Mouse (Mus musculus) kidney, adult 8-10 months (tissue): ENCODE results near the gene Sacs.
"Not testable (repeated sequence)": the region's sequence is repeated elsewhere in the genome, so short reads cannot be mapped to it uniquely, and the experiment has no call there.

Experiments
- DNase-seq, 2 experiments: peaks; one replicate each; pipeline ENCODE4 v3.0.0; 2022

The Sacs gene

GRCm38 (mm10) chr14:61137994-61138726, at the start of gene Sacs:
Sacs (plus strand) TSS chr14:61138457.
- no peak for DNase-seq

- no peak for DNase-seq
Observed at GRCm38 (mm10) chr14:61090955-61091354, 47.3 kb upstream of the Sacs start.

- DNase-seq: no peak
Observed at GRCm38 (mm10) chr14:61092073-61092472, 46.2 kb upstream of the Sacs start.

GRCm38 (mm10) chr14:61097974-61098625, 40.2 kb upstream of the Sacs start:
- no peak for DNase-seq

GRCm38 (mm10) chr14:61100736-61101135, 37.5 kb upstream of the Sacs start:
- DNase-seq: no peak

- DNase-seq: no peak
Observed at GRCm38 (mm10) chr14:61106404-61106803, 31.9 kb upstream of the Sacs start.

GRCm38 (mm10) chr14:61108625-61109024, 29.6 kb upstream of the Sacs start:
- DNase-seq: no peak

- peak; percentile 19 to 63 for DNase-seq
Observed at GRCm38 (mm10) chr14:61112404-61112803, 25.9 kb upstream of the Sacs start.

GRCm38 (mm10) chr14:61124755-61125154, 13.5 kb upstream of the Sacs start:
- no peak for DNase-seq

- DNase-seq: no peak
Observed at GRCm38 (mm10) chr14:61125201-61125600, 13.1 kb upstream of the Sacs start.

- DNase-seq: not testable (repeated sequence)
Observed at GRCm38 (mm10) chr14:61127365-61127764, 10.9 kb upstream of the Sacs start.

GRCm38 (mm10) chr14:61128961-61129507, 9.2 kb upstream of the Sacs start:
- no peak for DNase-seq

GRCm38 (mm10) chr14:61132556-61132955, 5.7 kb upstream of the Sacs start:
- DNase-seq: no peak

GRCm38 (mm10) chr14:61134381-61135030, 3.8 kb upstream of the Sacs start:
- DNase-seq: no peak

GRCm38 (mm10) chr14:61137410-61137809, 847 bp upstream of the Sacs start:
- DNase-seq: no peak

GRCm38 (mm10) chr14:61138727-61139067, 440 bp downstream of the Sacs start:
- DNase-seq: no peak

- no peak for DNase-seq
Observed at GRCm38 (mm10) chr14:61143358-61143757, 5.1 kb downstream of the Sacs start.

GRCm38 (mm10) chr14:61143869-61144268, 5.6 kb downstream of the Sacs start:
- DNase-seq: peak in 1 of 2 experiments; percentile 25

GRCm38 (mm10) chr14:61150416-61150815, 12.2 kb downstream of the Sacs start:
- DNase-seq: not testable (repeated sequence)

GRCm38 (mm10) chr14:61154900-61155585, 16.8 kb downstream of the Sacs start:
- DNase-seq: no peak

- no peak for DNase-seq
Observed at GRCm38 (mm10) chr14:61155687-61156086, 17.4 kb downstream of the Sacs start.

GRCm38 (mm10) chr14:61157426-61157825, 19.2 kb downstream of the Sacs start:
- not testable (repeated sequence) for DNase-seq

GRCm38 (mm10) chr14:61160920-61161319, 22.7 kb downstream of the Sacs start:
- no peak for DNase-seq
